Mouse (Mus musculus) neural tube, embryonic 15.5 days (tissue): ENCODE measurements at regions not wholly inside any gene's neighbourhood (a gene's known extent, or its start where the extent isn't known, plus 50 kb on each side); places are given as distances from the start of the nearest gene placed in this dataset.

Experiments used
- ATAC-seq: fragments of 200-750 bp; cut with Nextera tagmentation; 2 replicates; pipeline ENCODE4 v1.8.0; 2017; ENCODE audit warnings: mild to moderate bottlenecking, moderate TSS enrichment, moderate library complexity; ENCODE audit not compliant: low FRiP score
- H3K27ac ChIP-seq: fragments of 300-500 bp; sonication (generic); replicated peaks from 2 replicates; pipeline ENCODE4 v1.5.1; 2015; ENCODE audit warnings: mild to moderate bottlenecking, inconsistent platforms
- H3K27me3 ChIP-seq: fragments of 300-500 bp; sonication (generic); replicated peaks from 2 replicates; pipeline ENCODE4 v1.6.1; 2015; ENCODE audit warnings: inconsistent platforms
- H3K36me3 ChIP-seq: fragments of 300-500 bp; sonication (generic); 2 replicates; pipeline ENCODE4 v1.6.1; 2015; ENCODE audit warnings: inconsistent platforms
- H3K4me1 ChIP-seq: fragments of 300-500 bp; sonication (generic); 2 replicates; pipeline ENCODE4 v1.6.1; 2015; ENCODE audit warnings: inconsistent platforms
- H3K4me2 ChIP-seq: fragments of 300-500 bp; sonication (generic); 2 replicates; pipeline ENCODE4 v1.6.1; 2015; ENCODE audit warnings: inconsistent platforms, mild to moderate bottlenecking, moderate library complexity
- H3K4me3 ChIP-seq: fragments of 300-500 bp; sonication (generic); replicated peaks from 2 replicates; pipeline ENCODE4 v1.5.1; 2015; ENCODE audit warnings: mild to moderate bottlenecking, inconsistent platforms
- H3K9ac ChIP-seq: fragments of 300-500 bp; sonication (generic); replicated peaks from 2 replicates; pipeline ENCODE4 v1.6.1; 2015; ENCODE audit warnings: mild to moderate bottlenecking, inconsistent platforms
- H3K9me3 ChIP-seq: fragments of 300-500 bp; sonication (generic); replicated peaks from 2 replicates; pipeline ENCODE4 v1.6.1; 2016; ENCODE audit warnings: inconsistent platforms
- WGBS: fragments of 180-500 bp; shearing (Covaris S2); methylation state at CpG from one replicate; pipeline ENCODE4 v1.1.7; 2015; ENCODE audit warnings: mixed read lengths; 5-methylcytosine and 5-hydroxymethylcytosine counted together

- no peak for ATAC-seq
- Histone ChIP-seq H3K27ac (no peak overlapping the region), H3K4me2 (no peak overlapping the region), H3K9ac (no peak overlapping the region), H3K27me3 (no peaks in the 10 kb centered on the region), H3K9me3 (no peaks in the 10 kb centered on the region), H3K4me1 (no peaks in the 10 kb centered on the region), H3K36me3 (no peaks in the 10 kb centered on the region), H3K4me3 (no peak overlapping the region)
- 85% methylated on average over 2 of the region's 2 CpGs for WGBS
These were observed 288.5 kb upstream of the BC052040 start for GRCm38 (mm10) chr2:115293020-115293419.

GRCm38 (mm10) chr2:115297463-115297862 is 284.1 kb upstream of the BC052040 start:
- 57% methylated on average over 6 of the region's 6 CpGs for WGBS
- ATAC-seq, result no peak
- H3K9me3 ChIP-seq, result no peaks in the 10 kb centered on the region
- H3K27me3 ChIP-seq, result no peaks in the 10 kb centered on the region
- H3K36me3 ChIP-seq, result no peaks in the 10 kb centered on the region
- H3K4me3 ChIP-seq, result no peak overlapping the region
- H3K4me2 ChIP-seq, result no peak overlapping the region
- no peak overlapping the region for H3K9ac ChIP-seq
- no peaks in the 10 kb centered on the region for H3K4me1 ChIP-seq
- H3K27ac ChIP-seq, result no peak overlapping the region

DNA sequence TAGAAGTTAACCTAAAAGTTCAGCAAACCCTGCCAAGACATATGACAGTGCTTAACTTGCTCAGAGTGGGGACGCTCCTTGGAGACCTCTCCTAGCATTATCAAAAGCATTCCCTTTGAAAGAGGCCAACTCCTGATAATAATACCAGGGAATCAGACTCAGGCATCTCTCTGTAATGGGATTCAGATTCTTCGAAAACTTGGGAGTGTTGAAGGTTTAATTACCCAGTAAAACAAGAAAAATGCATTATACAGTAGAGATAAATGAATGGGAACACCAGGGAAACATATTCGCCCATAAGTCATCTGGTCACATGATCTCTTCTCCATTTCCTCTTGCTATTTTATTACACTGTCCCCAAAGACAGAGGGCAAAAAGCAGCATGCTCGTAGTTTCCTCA is 274.3 kb upstream of the BC052040 start:
- no peak for ATAC-seq
- H3K36me3 ChIP-seq, result no peaks in the 10 kb centered on the region
- 70% methylated on average over 4 of the region's 4 CpGs for WGBS
- H3K4me1 ChIP-seq, result no peaks in the 10 kb centered on the region
- H3K4me3 ChIP-seq, result no peak overlapping the region
- no peak overlapping the region for H3K4me2 ChIP-seq
- H3K27ac ChIP-seq, result no peak overlapping the region
- H3K9ac ChIP-seq, result no peak overlapping the region
- H3K27me3 ChIP-seq, result no peaks in the 10 kb centered on the region
- H3K9me3 ChIP-seq, result no peaks in the 10 kb centered on the region

DNA sequence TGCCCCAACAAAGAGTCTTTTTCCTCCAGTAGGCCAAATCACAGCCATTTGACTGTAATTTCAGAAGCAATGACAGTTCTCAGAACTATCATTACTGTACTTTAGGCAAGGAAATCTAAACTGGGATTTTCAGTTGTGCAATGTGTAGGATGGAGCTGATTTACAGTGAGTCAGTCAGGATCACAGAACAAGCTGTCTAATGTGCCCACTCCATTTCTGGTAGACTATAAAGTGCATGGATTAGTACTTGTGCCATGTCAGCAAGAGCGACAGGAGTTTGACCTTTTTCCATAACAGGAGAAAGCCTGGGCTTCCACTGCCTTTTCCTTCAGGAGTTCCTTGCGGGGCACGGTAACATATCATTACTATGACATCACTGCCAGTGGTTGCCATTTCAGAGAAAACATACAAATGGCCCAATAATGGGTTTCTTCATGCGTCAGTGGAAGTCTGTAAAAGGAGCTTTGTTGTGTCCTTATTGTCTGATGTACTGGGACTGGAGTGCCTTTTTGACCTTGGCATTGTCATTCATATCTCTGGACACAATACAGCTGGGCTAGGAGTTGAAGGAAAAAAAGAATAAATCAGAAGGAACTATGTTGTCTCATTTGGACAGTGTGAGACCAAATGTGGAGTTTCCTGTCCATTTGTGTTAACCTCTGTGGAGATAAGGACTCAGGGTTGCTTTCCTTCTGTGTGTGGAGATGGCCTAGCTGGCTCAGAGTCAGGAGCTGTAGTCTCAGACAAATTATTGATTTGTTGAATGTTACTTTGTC is 271.5 kb upstream of the BC052040 start:
- Histone ChIP-seq H3K36me3 (no peaks in the 10 kb centered on the region), H3K4me1 (no peaks in the 10 kb centered on the region), H3K27ac (no peak overlapping the region), H3K9ac (no peak overlapping the region), H3K4me3 (no peak overlapping the region), H3K27me3 (no peaks in the 10 kb centered on the region), H3K9me3 (no peaks in the 10 kb centered on the region), H3K4me2 (no peak overlapping the region)
- no peak for ATAC-seq
- WGBS, result 20% methylated on average over 4 of the region's 4 CpGs

DNA sequence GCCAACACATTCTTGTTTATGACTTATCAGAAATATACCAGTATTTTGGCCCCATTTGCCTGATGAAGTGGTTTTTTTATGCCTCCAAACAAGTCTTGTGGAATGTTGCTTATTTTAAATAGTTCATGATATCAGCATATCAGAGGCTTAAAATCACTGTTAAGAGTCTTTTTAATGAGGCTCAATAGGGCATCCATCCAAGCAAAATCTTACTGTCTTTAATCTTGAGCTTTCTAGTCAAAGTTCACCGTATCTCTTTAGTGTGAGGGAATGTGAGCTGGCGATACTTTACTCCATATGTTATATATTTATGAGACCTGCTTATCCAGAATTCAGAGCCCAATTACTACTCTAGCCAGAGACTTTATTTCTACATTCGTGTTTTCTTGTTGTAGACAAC is 263.0 kb upstream of the BC052040 start:
- H3K27me3 ChIP-seq, result no peaks in the 10 kb centered on the region
- no peak for ATAC-seq
- H3K9ac ChIP-seq, result no peak overlapping the region
- H3K36me3 ChIP-seq, result no peaks in the 10 kb centered on the region
- H3K9me3 ChIP-seq, result no peaks in the 10 kb centered on the region
- no peak overlapping the region for H3K4me2 ChIP-seq
- WGBS, result 88% methylated on average over 3 of the region's 3 CpGs
- no peak overlapping the region for H3K4me3 ChIP-seq
- no peak overlapping the region for H3K27ac ChIP-seq
- no peaks in the 10 kb centered on the region for H3K4me1 ChIP-seq

DNA sequence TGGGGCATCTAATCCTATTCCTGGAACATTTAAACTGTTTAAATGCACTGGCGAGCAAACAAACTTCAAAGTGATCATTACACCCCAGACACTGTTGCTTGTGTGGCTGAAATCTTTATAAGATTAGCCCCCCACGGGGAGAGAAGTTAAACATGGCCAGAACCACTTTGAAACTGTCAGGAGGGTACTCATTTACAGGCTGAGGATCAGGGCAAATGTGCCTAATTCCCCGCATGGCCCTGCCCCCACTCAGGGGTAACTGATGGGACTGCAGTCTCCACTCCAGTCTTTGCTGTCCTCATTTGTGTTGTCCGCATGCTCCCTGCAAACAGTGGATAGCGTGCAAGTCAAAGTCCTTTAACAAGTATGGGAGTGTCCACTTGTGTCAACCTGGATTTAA is 258.9 kb upstream of the BC052040 start:
- no peak overlapping the region for H3K4me2 ChIP-seq
- H3K9me3 ChIP-seq, result no peaks in the 10 kb centered on the region
- H3K27me3 ChIP-seq, result no peaks in the 10 kb centered on the region

DNA sequence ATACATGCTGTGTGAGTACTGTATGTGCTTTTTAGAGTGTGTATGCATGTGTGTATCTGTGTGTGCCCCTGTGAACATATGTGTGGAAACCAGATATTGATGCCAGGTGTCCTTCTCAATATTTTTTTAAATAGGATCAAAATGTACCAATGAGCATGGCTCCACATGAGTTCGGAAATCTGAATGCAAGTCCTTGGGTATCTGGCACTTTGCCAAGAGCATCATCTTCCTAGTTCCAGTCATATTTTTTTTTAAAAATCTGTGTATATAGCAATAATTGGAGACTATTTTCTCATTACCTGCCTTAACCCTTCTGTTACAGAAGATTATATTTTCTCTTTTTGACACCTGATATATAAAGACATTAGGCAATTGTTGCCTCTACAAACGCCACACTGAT is 255.0 kb upstream of the BC052040 start:
- Histone ChIP-seq H3K27ac (no peak overlapping the region), H3K9me3 (no peaks in the 10 kb centered on the region), H3K27me3 (no peaks in the 10 kb centered on the region), H3K4me2 (no peak overlapping the region), H3K9ac (no peak overlapping the region), H3K4me1 (no peaks in the 10 kb centered on the region), H3K36me3 (no peaks in the 10 kb centered on the region), H3K4me3 (no peak overlapping the region)
- no peak for ATAC-seq
- WGBS, result 74% methylated on average over 2 of the region's 2 CpGs

More for the DNA sequence above, 258.9 kb upstream of the BC052040 start:
- no peak overlapping the region for H3K9ac ChIP-seq
- no peak for ATAC-seq
- no peaks in the 10 kb centered on the region for H3K4me1 ChIP-seq
- H3K27ac ChIP-seq, result no peak overlapping the region
- no peaks in the 10 kb centered on the region for H3K36me3 ChIP-seq
- no peak overlapping the region for H3K4me3 ChIP-seq
- 41% methylated on average over 5 of the region's 5 CpGs for WGBS

- Histone ChIP-seq H3K27ac (no peak overlapping the region), H3K4me2 (no peak overlapping the region), H3K4me1 (no peaks in the 10 kb centered on the region), H3K9ac (no peak overlapping the region), H3K36me3 (no peaks in the 10 kb centered on the region), H3K9me3 (no peaks in the 10 kb centered on the region), H3K27me3 (no peaks in the 10 kb centered on the region), H3K4me3 (no peak overlapping the region)
- 38% methylated on average over 7 of the region's 7 CpGs for WGBS
- ATAC-seq, result no peak
These were observed 243.3 kb upstream of the BC052040 start for GRCm38 (mm10) chr2:115338178-115338577.

DNA sequence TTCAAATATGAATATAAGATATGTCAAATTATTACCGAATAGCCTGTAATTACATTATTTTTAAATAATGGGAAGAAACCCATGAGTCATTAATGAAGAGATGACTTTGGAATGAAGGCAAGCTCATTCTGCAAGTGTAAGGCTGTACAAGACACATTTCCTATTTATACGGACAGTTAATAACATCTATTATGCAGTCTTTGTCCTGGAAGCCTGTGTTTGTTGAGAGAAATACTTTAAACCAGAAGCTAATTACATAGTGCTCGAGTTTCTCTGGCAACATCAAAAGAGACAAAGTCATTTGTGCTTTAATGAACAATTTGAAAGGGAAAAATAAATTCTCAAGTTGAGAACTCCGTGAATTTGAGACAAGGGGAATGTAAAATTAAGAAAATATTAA is 242.5 kb upstream of the BC052040 start:
- 64% methylated on average over 4 of the region's 4 CpGs for WGBS
- no peaks in the 10 kb centered on the region for H3K27me3 ChIP-seq
- H3K9me3 ChIP-seq, result no peaks in the 10 kb centered on the region
- no peak for ATAC-seq
- H3K9ac ChIP-seq, result no peak overlapping the region
- H3K27ac ChIP-seq, result no peak overlapping the region
- H3K4me3 ChIP-seq, result no peak overlapping the region
- no peaks in the 10 kb centered on the region for H3K4me1 ChIP-seq
- H3K4me2 ChIP-seq, result no peak overlapping the region
- no peaks in the 10 kb centered on the region for H3K36me3 ChIP-seq

GRCm38 (mm10) chr2:115342360-115342759 is 239.2 kb upstream of the BC052040 start:
- no peak for ATAC-seq
- no peaks in the 10 kb centered on the region for H3K9me3 ChIP-seq
- WGBS, result 87% methylated on average over 14 of the region's 14 CpGs
- H3K4me3 ChIP-seq, result no peak overlapping the region
- H3K4me2 ChIP-seq, result no peak overlapping the region
- no peaks in the 10 kb centered on the region for H3K36me3 ChIP-seq
- no peaks in the 10 kb centered on the region for H3K27me3 ChIP-seq
- H3K9ac ChIP-seq, result no peak overlapping the region
- H3K27ac ChIP-seq, result no peak overlapping the region
- no peaks in the 10 kb centered on the region for H3K4me1 ChIP-seq

- Histone ChIP-seq H3K9ac (no peak overlapping the region), H3K36me3 (no peaks in the 10 kb centered on the region), H3K27me3 (no peaks in the 10 kb centered on the region), H3K4me2 (no peak overlapping the region), H3K4me3 (no peak overlapping the region), H3K27ac (no peak overlapping the region), H3K4me1 (no peaks in the 10 kb centered on the region), H3K9me3 (no peaks in the 10 kb centered on the region)
- 68% methylated on average over 6 of the region's 6 CpGs for WGBS
- no peak for ATAC-seq
These were observed 235.0 kb upstream of the BC052040 start for GRCm38 (mm10) chr2:115346551-115346950.

DNA sequence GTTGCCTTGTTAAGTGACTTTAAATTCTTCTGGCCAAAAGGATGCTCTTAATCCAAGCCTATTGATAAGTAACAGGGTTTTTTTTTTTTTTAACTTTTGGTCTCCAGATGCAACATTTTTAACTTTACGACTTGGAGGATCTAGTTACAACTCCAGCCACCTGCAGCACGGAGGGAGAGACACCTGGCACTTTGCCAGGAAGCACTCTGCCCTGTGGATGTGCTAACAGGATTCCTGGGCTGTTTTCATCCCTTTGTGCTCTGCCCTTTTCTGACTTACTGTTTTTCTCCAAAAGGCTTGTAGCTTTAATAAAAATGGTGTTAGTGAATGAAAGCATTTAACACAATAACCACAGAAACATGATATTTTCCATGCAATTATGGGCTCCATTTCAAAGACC is 233.3 kb upstream of the BC052040 start:
- ATAC-seq, result no peak
- Histone ChIP-seq H3K4me2 (no peak overlapping the region), H3K27ac (no peak overlapping the region)

More for the DNA sequence above, 233.3 kb upstream of the BC052040 start:
- H3K27me3 ChIP-seq, result no peaks in the 10 kb centered on the region
- H3K9ac ChIP-seq, result no peak overlapping the region
- H3K4me1 ChIP-seq, result no peaks in the 10 kb centered on the region
- H3K4me3 ChIP-seq, result no peak overlapping the region
- no peaks in the 10 kb centered on the region for H3K36me3 ChIP-seq
- 24% methylated on average over 2 of the region's 2 CpGs for WGBS
- H3K9me3 ChIP-seq, result no peaks in the 10 kb centered on the region
